Mouse (Mus musculus): Measurements from ENCODE around the gene Vmn1r185.
"Not testable (repeated sequence)": the region's sequence is repeated elsewhere in the genome, so short reads cannot be mapped to it uniquely, and the experiment has no call there.

Gene Vmn1r185

DNA sequence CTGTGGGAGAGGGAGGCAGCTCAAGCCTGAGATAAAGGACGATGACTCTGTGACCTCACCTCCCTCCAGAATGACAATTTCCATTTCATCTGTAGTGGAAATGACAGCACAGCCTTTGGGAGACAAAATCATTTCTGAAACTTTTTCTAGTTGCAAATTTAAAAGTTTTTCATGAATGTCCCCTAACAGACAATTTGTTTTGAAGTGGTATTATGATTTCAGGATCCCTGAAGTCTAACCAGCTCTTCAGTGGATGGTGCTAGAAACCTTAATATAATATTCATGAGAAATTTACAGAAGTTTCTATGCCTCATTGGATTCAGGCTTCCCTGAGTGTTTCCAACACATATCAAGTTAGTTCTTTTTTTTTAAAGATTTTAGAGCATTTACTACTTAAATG, at the start of gene Vmn1r185:
Gene Vmn1r185 (minus strand): TSS at position 101 of the 400 bp plus-strand sequence.
- not testable (repeated sequence) for H3K9me3 ChIP-seq (ENCODE audit: low read length); H3K4me1 ChIP-seq (replicated peaks; ENCODE audit: low read depth, low read length); H3K4me3 ChIP-seq (replicated peaks; ENCODE audit: low read length); H3K36me3 ChIP-seq (ENCODE audit: insufficient read depth, low read length); H3K27me3 ChIP-seq (ENCODE audit: insufficient read depth, low read length)

DNA sequence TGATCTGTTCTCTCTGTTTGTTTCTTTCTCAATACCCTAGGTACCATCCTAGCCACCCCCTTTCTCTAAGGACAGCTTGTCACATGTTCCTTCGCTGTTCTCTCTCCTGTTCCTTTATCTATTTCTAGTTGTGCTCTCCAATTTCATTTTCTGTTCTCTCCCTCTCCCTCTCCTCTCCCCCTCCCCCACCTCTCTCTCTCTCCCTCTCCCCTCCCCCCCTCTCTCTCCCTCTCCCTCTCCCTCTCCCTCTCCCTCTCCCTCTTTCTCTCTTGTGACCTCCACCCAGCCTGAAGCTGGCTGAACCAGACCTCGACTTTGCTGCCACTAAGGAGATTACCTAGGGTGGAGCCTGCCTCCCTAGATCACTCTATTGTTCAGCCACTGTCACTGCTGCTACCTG, 49.2 kb upstream of the Vmn1r185 start:
- peaks cover 17% of the 10 kb centered on the region for H3K9me3 ChIP-seq (ENCODE audit: low read length)
- H3K4me3 ChIP-seq (replicated peaks; ENCODE audit: low read length); H3K27me3 ChIP-seq (ENCODE audit: insufficient read depth, low read length); H3K36me3 ChIP-seq (ENCODE audit: insufficient read depth, low read length): not testable (repeated sequence)
- peaks cover 33% of the 10 kb centered on the region for H3K4me1 ChIP-seq (replicated peaks; ENCODE audit: low read depth, low read length)

- Histone ChIP-seq H3K4me1 (replicated peaks; ENCODE audit: low read depth, low read length) (peaks cover 33% of the 10 kb centered on the region), H3K27me3 (ENCODE audit: insufficient read depth, low read length) (no peaks in the 10 kb centered on the region), H3K9me3 (ENCODE audit: low read length) (peaks cover 32% of the 10 kb centered on the region), H3K4me3 (replicated peaks; ENCODE audit: low read length) (no peak overlapping the region), H3K36me3 (ENCODE audit: insufficient read depth, low read length) (no peaks in the 10 kb centered on the region)
- TF ChIP-seq POU5F1 (IDR thresholded peaks at IDR 0.05; ENCODE audit: borderline replicate concordance, low read length), result no peak
- no peak for TF ChIP-seq CTCF (conservative IDR thresholded peaks at IDR 0.05; ENCODE audit: low read length)
- TF ChIP-seq NANOG (IDR thresholded peaks at IDR 0.05; ENCODE audit: borderline replicate concordance, low read length), result no peak
Observed at GRCm38 (mm10) chr7:26666011-26666410, 47.7 kb upstream of the Vmn1r185 start.

GRCm38 (mm10) chr7:26589774-26590173, 28.5 kb downstream of the Vmn1r185 start:
- no peak for TF ChIP-seq POU5F1 (IDR thresholded peaks at IDR 0.05; ENCODE audit: borderline replicate concordance, low read length)
- no peak for TF ChIP-seq NANOG (IDR thresholded peaks at IDR 0.05; ENCODE audit: borderline replicate concordance, low read length)
- TF ChIP-seq CTCF (conservative IDR thresholded peaks at IDR 0.05; ENCODE audit: low read length), result no peak
- peaks cover 16% of the 10 kb centered on the region for H3K4me1 ChIP-seq (replicated peaks; ENCODE audit: low read depth, low read length)
- H3K27me3 ChIP-seq (ENCODE audit: insufficient read depth, low read length), result no peaks in the 10 kb centered on the region
- no peaks in the 10 kb centered on the region for H3K36me3 ChIP-seq (ENCODE audit: insufficient read depth, low read length)
- H3K4me3 ChIP-seq (replicated peaks; ENCODE audit: low read length), result no peak overlapping the region
- peaks cover 38% of the 10 kb centered on the region for H3K9me3 ChIP-seq (ENCODE audit: low read length)

GRCm38 (mm10) chr7:26589077-26589476, 29.2 kb downstream of the Vmn1r185 start:
- peaks cover 43% of the 10 kb centered on the region for H3K9me3 ChIP-seq (ENCODE audit: low read length)
- no peaks in the 10 kb centered on the region for H3K27me3 ChIP-seq (ENCODE audit: insufficient read depth, low read length)
- TF ChIP-seq NANOG (IDR thresholded peaks at IDR 0.05; ENCODE audit: borderline replicate concordance, low read length) (no peak), CTCF (conservative IDR thresholded peaks at IDR 0.05; ENCODE audit: low read length) (no peak), POU5F1 (IDR thresholded peaks at IDR 0.05; ENCODE audit: borderline replicate concordance, low read length) (no peak)
- no peak overlapping the region for H3K4me3 ChIP-seq (replicated peaks; ENCODE audit: low read length)
- H3K4me1 ChIP-seq (replicated peaks; ENCODE audit: low read depth, low read length), result peaks cover 16% of the 10 kb centered on the region
- no peaks in the 10 kb centered on the region for H3K36me3 ChIP-seq (ENCODE audit: insufficient read depth, low read length)

All from E14TG2a.4 (cell line).